Mouse (Mus musculus): ENCODE results near the gene Unc13d. TPM values are rescaled to one million over a fixed set of nuclear protein-coding genes. Genes with fewer than 3 reads are reported as not detected.
"Not testable (repeated sequence)": the region's sequence is repeated elsewhere in the genome, so short reads cannot be mapped to it uniquely, and the experiment has no call there.

Gene Unc13d
- polyA plus RNA-seq, 1 experiment from 2014 or later: 2.3 TPM

DNA sequence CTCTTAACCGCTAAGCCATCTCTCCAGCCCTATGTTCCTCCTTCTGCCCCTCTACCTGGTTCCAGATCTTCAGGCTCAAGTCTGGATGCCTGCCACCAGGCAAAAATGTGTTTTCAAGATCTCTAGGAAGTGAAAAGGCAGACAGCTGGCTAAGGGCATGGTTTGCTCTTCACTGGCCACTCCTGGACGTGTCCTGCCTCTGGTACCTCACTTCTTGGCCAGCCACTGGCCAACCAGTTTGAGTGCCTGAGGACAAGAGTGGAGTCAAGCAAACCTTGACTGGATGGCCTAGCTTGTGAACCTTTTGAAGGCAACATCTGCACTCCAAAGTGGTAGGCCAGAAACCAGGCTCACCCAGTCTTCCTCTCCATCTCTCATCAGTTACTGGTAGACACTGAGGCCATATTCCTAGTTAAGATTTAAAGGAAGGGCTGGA is 57.8 kb downstream of the Unc13d start:
- no peak overlapping the region for H3K27ac ChIP-seq (replicated peaks)
- H3K4me2 ChIP-seq (replicated peaks; ENCODE audit: low read depth): no peak overlapping the region
- peak; percentile 66 for DNase-seq (ENCODE audit: low spot score)
- H3K4me1 ChIP-seq (replicated peaks; ENCODE audit: control insufficient read depth, insufficient read depth): no peaks in the 10 kb centered on the region
- peaks cover 9% of the 10 kb centered on the region for H3K36me3 ChIP-seq (ENCODE audit: control insufficient read depth, insufficient read depth, low read length)
- H3K27me3 ChIP-seq (ENCODE audit: control insufficient read depth, insufficient read depth, low read length): no peaks in the 10 kb centered on the region
- no peak overlapping the region for H3K4me3 ChIP-seq (ENCODE audit: low read depth, low read length)
- ATAC-seq (ENCODE audit: low FRiP score, low TSS enrichment): peak; percentile 13
- H3K9me3 ChIP-seq (ENCODE audit: control insufficient read depth, low read length): no peaks in the 10 kb centered on the region
- 78% methylated on average over 2 of the region's 2 CpGs for WGBS
- TF ChIP-seq EP300 (optimal IDR thresholded peaks at IDR 0.05) (no peak), CTCF (IDR thresholded peaks at IDR 0.05; ENCODE audit: low read depth) (no peak; the same call in 1 of the 2 replicates)
- no peak overlapping the region for H3K9ac ChIP-seq (ENCODE audit: low read length)

DNA sequence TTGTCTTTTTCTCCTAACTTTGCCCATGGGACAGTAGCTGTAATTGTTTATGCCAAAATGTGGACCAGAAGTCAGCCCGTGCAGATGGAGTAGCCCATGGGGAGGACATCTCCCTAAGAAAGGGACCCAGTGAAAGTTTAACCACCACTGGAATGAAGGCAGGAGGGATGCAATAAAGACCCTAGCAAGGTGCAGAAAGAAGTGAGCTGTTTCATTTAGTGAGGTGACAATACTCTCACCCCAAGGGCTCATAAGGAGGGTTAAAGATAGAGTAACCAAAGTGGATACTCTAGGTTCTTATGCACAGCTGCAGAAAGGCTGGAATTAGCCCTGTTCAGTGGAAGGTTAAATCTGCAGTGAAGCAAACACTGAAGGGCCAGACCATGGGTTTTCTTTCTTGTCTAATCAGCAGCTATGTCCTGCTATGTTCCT is 58.4 kb downstream of the Unc13d start:
- 61% methylated on average over 1 of the region's 1 CpGs for WGBS
- H3K27me3 ChIP-seq (ENCODE audit: control insufficient read depth, insufficient read depth, low read length): no peaks in the 10 kb centered on the region
- no peaks in the 10 kb centered on the region for H3K9me3 ChIP-seq (ENCODE audit: control insufficient read depth, low read length)
- no peaks in the 10 kb centered on the region for H3K4me1 ChIP-seq (replicated peaks; ENCODE audit: control insufficient read depth, insufficient read depth)
- peak; percentile 8 for ATAC-seq (ENCODE audit: low FRiP score, low TSS enrichment)
- no peak for DNase-seq (ENCODE audit: low spot score)
- no peak overlapping the region for H3K4me2 ChIP-seq (replicated peaks; ENCODE audit: low read depth)
- H3K27ac ChIP-seq (replicated peaks): peak overlapping the region; percentile 14
- peaks cover 9% of the 10 kb centered on the region for H3K36me3 ChIP-seq (ENCODE audit: control insufficient read depth, insufficient read depth, low read length)
- no peak overlapping the region for H3K4me3 ChIP-seq (ENCODE audit: low read depth, low read length)
- no peak overlapping the region for H3K9ac ChIP-seq (ENCODE audit: low read length)
- no peak for TF ChIP-seq EP300 (optimal IDR thresholded peaks at IDR 0.05)

DNA sequence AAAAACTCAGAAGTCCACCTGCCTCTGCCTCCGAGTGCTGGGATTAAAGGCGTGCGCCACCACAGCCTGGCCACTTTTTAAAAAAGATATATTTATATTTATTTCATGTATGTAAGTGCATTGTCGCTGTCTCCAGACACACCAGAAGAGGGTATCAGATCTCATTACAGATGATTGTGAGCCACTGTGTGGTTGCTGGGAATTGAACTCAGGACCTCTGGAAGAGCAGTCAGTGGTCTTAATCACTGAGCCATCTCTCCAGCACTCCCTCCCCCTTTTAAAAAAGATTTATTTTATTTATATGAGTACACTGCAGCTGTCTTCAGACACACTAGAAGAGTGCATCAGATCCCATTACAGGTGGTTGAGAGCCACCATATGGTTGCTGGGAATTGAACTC is 58.9 kb downstream of the Unc13d start:
- ATAC-seq (ENCODE audit: low FRiP score, low TSS enrichment); H3K27ac ChIP-seq (replicated peaks); H3K9ac ChIP-seq (ENCODE audit: low read length); H3K36me3 ChIP-seq (ENCODE audit: control insufficient read depth, insufficient read depth, low read length); H3K27me3 ChIP-seq (ENCODE audit: control insufficient read depth, insufficient read depth, low read length); H3K4me2 ChIP-seq (replicated peaks; ENCODE audit: low read depth); DNase-seq (ENCODE audit: low spot score); H3K4me1 ChIP-seq (replicated peaks; ENCODE audit: control insufficient read depth, insufficient read depth); H3K4me3 ChIP-seq (ENCODE audit: low read depth, low read length); H3K9me3 ChIP-seq (ENCODE audit: control insufficient read depth, low read length): not testable (repeated sequence)
- 78% methylated on average over 4 of the region's 4 CpGs for WGBS

DNA sequence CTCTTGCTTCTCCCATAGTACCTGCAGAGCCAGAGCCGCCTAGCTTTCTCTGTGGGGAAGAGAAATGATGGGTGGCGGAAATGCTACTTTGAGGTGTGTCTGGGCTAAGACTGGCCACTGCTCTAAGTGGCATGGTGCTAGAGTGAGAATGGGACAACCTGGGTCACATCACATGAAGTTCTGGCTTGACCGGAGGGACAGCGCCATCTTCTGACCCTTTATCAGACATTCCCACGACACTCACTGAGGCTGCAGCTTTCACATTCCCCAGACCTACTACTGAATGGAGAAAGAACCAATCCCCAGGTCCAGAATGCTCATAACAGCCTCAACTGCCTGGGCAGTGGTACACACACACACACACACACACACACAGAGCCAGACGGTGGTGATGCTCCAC is 59.7 kb downstream of the Unc13d start:
- Histone ChIP-seq H3K4me2 (replicated peaks; ENCODE audit: low read depth) (no peak overlapping the region), H3K4me3 (ENCODE audit: low read depth, low read length) (no peak overlapping the region), H3K9ac (ENCODE audit: low read length) (no peak overlapping the region), H3K4me1 (replicated peaks; ENCODE audit: control insufficient read depth, insufficient read depth) (no peaks in the 10 kb centered on the region), H3K9me3 (ENCODE audit: control insufficient read depth, low read length) (no peaks in the 10 kb centered on the region), H3K27me3 (ENCODE audit: control insufficient read depth, insufficient read depth, low read length) (no peaks in the 10 kb centered on the region), H3K27ac (replicated peaks) (no peak overlapping the region), H3K36me3 (ENCODE audit: control insufficient read depth, insufficient read depth, low read length) (peaks cover 9% of the 10 kb centered on the region)
- TF ChIP-seq CTCF (IDR thresholded peaks at IDR 0.05; ENCODE audit: low read depth) (peak; percentile 78), EP300 (optimal IDR thresholded peaks at IDR 0.05) (no peak)
- WGBS: 35% methylated on average over 6 of the region's 6 CpGs
- DNase-seq (ENCODE audit: low spot score): peak; percentile 70
- ATAC-seq (ENCODE audit: low FRiP score, low TSS enrichment): peak; percentile 19

DNA sequence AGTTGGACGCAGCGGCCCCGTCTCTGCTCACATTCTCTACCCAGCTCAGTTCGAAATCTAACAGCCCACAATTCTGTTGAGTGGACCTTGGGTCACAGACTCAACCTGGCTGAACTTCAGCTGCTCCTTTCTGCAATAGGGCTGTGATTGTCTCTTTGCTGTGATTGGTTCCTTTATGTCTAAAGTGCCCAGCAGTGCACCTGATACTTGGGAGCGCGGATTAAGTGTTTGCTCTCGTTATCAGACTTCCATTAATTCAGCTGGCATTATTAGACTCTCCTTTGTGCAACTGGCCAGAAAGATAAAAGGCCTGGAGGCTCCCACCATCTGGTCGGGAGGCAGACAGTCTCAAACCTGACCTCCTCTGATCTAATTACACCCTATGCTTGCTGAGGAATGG is 62.9 kb downstream of the Unc13d start:
- 38% methylated on average over 8 of the region's 8 CpGs for WGBS
- ATAC-seq (ENCODE audit: low FRiP score, low TSS enrichment) (peak; percentile 13; the same call in 1 of the 2 replicates), DNase-seq (ENCODE audit: low spot score) (peak; percentile 52)
- H3K4me1 ChIP-seq (replicated peaks; ENCODE audit: control insufficient read depth, insufficient read depth): no peaks in the 10 kb centered on the region
- H3K27me3 ChIP-seq (ENCODE audit: control insufficient read depth, insufficient read depth, low read length): no peaks in the 10 kb centered on the region
- no peaks in the 10 kb centered on the region for H3K9me3 ChIP-seq (ENCODE audit: control insufficient read depth, low read length)
- H3K27ac ChIP-seq (replicated peaks): peak overlapping the region; percentile 58; the same call in 1 of the 2 replicates
- H3K9ac ChIP-seq (ENCODE audit: low read length): no peak overlapping the region
- no peaks in the 10 kb centered on the region for H3K36me3 ChIP-seq (ENCODE audit: control insufficient read depth, insufficient read depth, low read length)
- H3K4me3 ChIP-seq (ENCODE audit: low read depth, low read length): no peak overlapping the region
- no peak overlapping the region for H3K4me2 ChIP-seq (replicated peaks; ENCODE audit: low read depth)
- no peak for TF ChIP-seq EP300 (optimal IDR thresholded peaks at IDR 0.05)
- TF ChIP-seq CTCF (IDR thresholded peaks at IDR 0.05; ENCODE audit: low read depth): no peak

DNA sequence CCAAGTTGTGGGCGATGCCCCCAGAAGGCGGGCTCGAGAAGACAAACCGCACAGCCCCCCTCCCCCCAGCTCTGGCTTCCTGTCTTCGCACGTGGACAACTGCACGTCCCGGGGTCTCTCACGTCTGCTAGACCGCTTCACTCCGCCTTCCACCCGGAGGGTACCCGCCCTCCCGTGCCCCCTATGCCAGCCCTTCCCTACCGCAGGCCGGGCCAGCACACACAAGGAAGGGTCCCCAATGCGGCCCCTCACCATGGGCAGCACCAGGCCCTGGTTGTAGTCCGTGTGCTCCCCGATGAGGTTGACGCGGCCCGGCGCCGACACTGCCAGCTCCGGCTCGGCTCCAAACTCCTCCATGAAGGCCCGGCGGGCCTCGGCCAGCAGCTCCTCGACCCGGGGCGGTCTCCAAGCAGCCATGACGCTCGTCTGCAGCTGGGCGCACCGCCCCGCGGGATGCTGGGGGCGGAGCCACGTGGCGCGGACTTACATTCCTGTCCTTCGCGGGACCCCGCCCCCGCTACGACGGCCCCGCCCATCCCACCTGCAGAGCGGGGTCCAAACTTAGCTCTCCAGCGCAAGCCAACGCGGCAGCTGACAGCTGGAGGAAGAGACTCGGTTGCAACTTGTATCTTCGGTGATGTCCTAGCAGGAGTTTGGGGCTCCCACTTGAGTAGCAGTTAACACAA is 65.4 kb downstream of the Unc13d start, which contains the start of gene Galk1:
Galk1 (minus strand) TSS at position 458 of the 686 bp plus-strand sequence.
- DNase-seq (ENCODE audit: low spot score) (peak; percentile 95), ATAC-seq (ENCODE audit: low FRiP score, low TSS enrichment) (peak; percentile 87)
- Histone ChIP-seq H3K27me3 (ENCODE audit: control insufficient read depth, insufficient read depth, low read length) (no peaks in the 10 kb centered on the region), H3K9ac (ENCODE audit: low read length) (peak within 1 kb of the TSS; percentile 87), H3K36me3 (ENCODE audit: control insufficient read depth, insufficient read depth, low read length) (peaks cover 3% of the 10 kb centered on the region; the same call in 1 of the 2 replicates), H3K9me3 (ENCODE audit: control insufficient read depth, low read length) (no peaks in the 10 kb centered on the region), H3K4me1 (replicated peaks; ENCODE audit: control insufficient read depth, insufficient read depth) (no peaks in the 10 kb centered on the region), H3K4me2 (replicated peaks; ENCODE audit: low read depth) (peak within 1 kb of the TSS; percentile 90), H3K4me3 (ENCODE audit: low read depth, low read length) (peak within 1 kb of the TSS; percentile 68), H3K27ac (replicated peaks) (peak within 1 kb of the TSS; percentile 91)
- no peak for TF ChIP-seq EP300 (optimal IDR thresholded peaks at IDR 0.05)
- TF ChIP-seq CTCF (IDR thresholded peaks at IDR 0.05; ENCODE audit: low read depth): no peak
- under 1% methylated on average over 53 of the region's 55 CpGs for WGBS

Other genes starting within 250 kb of the Unc13d start
- 16.0 and 18.2 TPM in 2 replicates for gene Myo15b, start 219.6 kb downstream of the Unc13d start, polyA plus RNA-seq (2015; fragmentation: Nextera tagmentation; extraction: Ambion mirVana)
- gene Smim5, start 178.0 kb downstream of the Unc13d start, polyA plus RNA-seq (2015; fragmentation: Nextera tagmentation; extraction: Ambion mirVana): 16.8 and 17.9 TPM in 2 replicates
- gene Smim6, start 165.9 kb downstream of the Unc13d start, polyA plus RNA-seq (2015; fragmentation: Nextera tagmentation; extraction: Ambion mirVana): 184 and 185 TPM in 2 replicates
- 23.6 and 27.0 TPM in 2 replicates for gene Sap30bp, start 144.7 kb downstream of the Unc13d start, polyA plus RNA-seq (2015; fragmentation: Nextera tagmentation; extraction: Ambion mirVana)
- gene Recql5, start 144.5 kb downstream of the Unc13d start, polyA plus RNA-seq (2015; fragmentation: Nextera tagmentation; extraction: Ambion mirVana): 7.2 and 8.1 TPM in 2 replicates
- gene Itgb4, start 103.3 kb downstream of the Unc13d start, polyA plus RNA-seq (2015; fragmentation: Nextera tagmentation; extraction: Ambion mirVana): 12.7 and 14.6 TPM in 2 replicates
- 119 and 126 TPM in 2 replicates for gene Galk1, start 65.2 kb downstream of the Unc13d start, polyA plus RNA-seq (2015; fragmentation: Nextera tagmentation; extraction: Ambion mirVana)
- gene H3f3b, start 50.0 kb downstream of the Unc13d start, polyA plus RNA-seq (2015; fragmentation: Nextera tagmentation; extraction: Ambion mirVana): 1,343 and 1,357 TPM in 2 replicates
- 8.3 and 9.1 TPM in 2 replicates for gene Unk, start 47.6 kb downstream of the Unc13d start, polyA plus RNA-seq (2015; fragmentation: Nextera tagmentation; extraction: Ambion mirVana)
- gene Wbp2, start 9.0 kb upstream of the Unc13d start, polyA plus RNA-seq (2015; fragmentation: Nextera tagmentation; extraction: Ambion mirVana): 71.0 and 89.6 TPM in 2 replicates
- gene Trim47, start 49.2 kb upstream of the Unc13d start, polyA plus RNA-seq (2015; fragmentation: Nextera tagmentation; extraction: Ambion mirVana): 33.8 and 34.6 TPM in 2 replicates
- gene Trim65, start 53.2 kb upstream of the Unc13d start, polyA plus RNA-seq (2015; fragmentation: Nextera tagmentation; extraction: Ambion mirVana): 3.3 and 4.1 TPM in 2 replicates
- 49.5 and 50.2 TPM in 2 replicates for gene Mrpl38, start 60.9 kb upstream of the Unc13d start, polyA plus RNA-seq (2015; fragmentation: Nextera tagmentation; extraction: Ambion mirVana)
- 8.0 and 8.8 TPM in 2 replicates for gene Fbf1, start 90.2 kb upstream of the Unc13d start, polyA plus RNA-seq (2015; fragmentation: Nextera tagmentation; extraction: Ambion mirVana)
- 51.9 and 52.6 TPM in 2 replicates for gene Ten1, start 120.9 kb upstream of the Unc13d start, polyA plus RNA-seq (2015; fragmentation: Nextera tagmentation; extraction: Ambion mirVana)
- 207 and 211 TPM in 2 replicates for gene Acox1, start 121.1 kb upstream of the Unc13d start, polyA plus RNA-seq (2015; fragmentation: Nextera tagmentation; extraction: Ambion mirVana)
- 26.5 and 30.1 TPM in 2 replicates for gene Evpl, start 160.1 kb upstream of the Unc13d start, polyA plus RNA-seq (2015; fragmentation: Nextera tagmentation; extraction: Ambion mirVana)
- 52.6 and 53.0 TPM in 2 replicates for gene Srp68, start 196.3 kb upstream of the Unc13d start, polyA plus RNA-seq (2015; fragmentation: Nextera tagmentation; extraction: Ambion mirVana)
- 0.68 and 0.76 TPM in 2 replicates for gene Galr2, start 203.0 kb upstream of the Unc13d start, polyA plus RNA-seq (2015; fragmentation: Nextera tagmentation; extraction: Ambion mirVana)
- gene Exoc7, start 229.3 kb upstream of the Unc13d start, polyA plus RNA-seq (2015; fragmentation: Nextera tagmentation; extraction: Ambion mirVana): 42.3 and 43.9 TPM in 2 replicates

Data from stomach, postnatal 0 days (tissue).